Mouse (Mus musculus) G1E (cell line): ENCODE measurements around the gene C730034F03Rik.

Experiments used
- CTCF ChIP-seq: IDR thresholded peaks from 2 replicates; pipeline ENCODE4 v1.5.1; 2012; ENCODE audit warnings: low read depth, low read length, inconsistent platforms, mixed read lengths
- GATA1 ChIP-seq: IDR thresholded peaks from 2 replicates; pipeline ENCODE4 v1.6.1; 2012; ENCODE audit warnings: borderline replicate concordance, low read length, inconsistent platforms, mixed read lengths
- GATA2 ChIP-seq: IDR thresholded peaks from 2 replicates; pipeline ENCODE4 v1.6.1; 2012; ENCODE audit warnings: low read depth, low read length, inconsistent platforms, borderline replicate concordance
- POLR2AphosphoS5 ChIP-seq: IDR thresholded peaks from 2 replicates; pipeline ENCODE4 v1.6.1; 2012; ENCODE audit warnings: low read depth, low read length, inconsistent platforms; ENCODE audit not compliant: insufficient replicate concordance
- TAL1 ChIP-seq: conservative IDR thresholded peaks from 2 replicates; pipeline ENCODE4 v1.6.1; 2012; ENCODE audit warnings: low read depth, low read length, inconsistent platforms, mixed read lengths

DNA sequence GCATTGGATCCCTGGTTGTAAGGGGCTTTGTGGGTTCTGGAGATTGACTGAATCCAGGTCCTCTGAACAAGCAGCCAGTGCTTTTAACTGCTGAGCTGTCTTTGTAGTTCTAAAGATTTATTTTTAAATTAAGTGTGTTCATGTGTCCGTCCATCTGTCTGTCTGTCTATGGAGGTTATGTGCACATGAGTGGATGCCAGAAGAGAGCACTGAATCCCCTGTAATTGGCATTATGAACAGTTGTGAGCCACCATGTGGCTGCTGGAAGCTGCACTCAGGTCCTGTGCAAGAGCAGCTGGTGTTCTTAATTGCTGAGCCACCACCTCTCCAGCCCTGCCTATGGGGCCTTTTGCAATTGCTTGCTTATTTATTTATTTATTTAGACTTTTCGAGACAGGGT, 31.2 kb upstream of the C730034F03Rik start:
- TF ChIP-seq CTCF, result no peak
- no peak for TF ChIP-seq TAL1
- TF ChIP-seq GATA1, result no peak
- TF ChIP-seq POLR2AphosphoS5, result no peak
- TF ChIP-seq GATA2, result no peak
